Mouse (Mus musculus): Measurements from ENCODE around the gene Tmprss3.

DNA sequence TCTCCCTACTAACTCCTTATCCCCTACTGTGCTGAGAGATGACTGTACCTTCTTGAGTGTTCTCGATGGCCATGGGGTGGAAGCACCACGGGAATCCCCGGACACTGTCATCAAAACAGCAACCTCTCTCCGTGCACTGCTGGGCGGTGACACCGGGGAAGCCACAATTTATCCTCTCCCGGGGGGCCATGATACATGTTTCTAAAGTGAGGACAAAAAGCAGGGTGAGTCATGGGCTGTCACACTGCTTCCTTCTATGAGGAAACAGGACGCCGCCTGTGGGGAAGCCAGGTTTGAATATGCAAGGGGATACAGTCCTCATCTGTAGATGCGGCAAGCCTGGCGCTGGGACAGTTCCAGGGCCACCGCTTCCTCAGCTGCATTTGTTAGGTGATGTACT, 36.2 kb downstream of the Tmprss3 start:
- TF ChIP-seq POLR2A (IDR thresholded peaks at IDR 0.05; ENCODE audit: control insufficient read depth in 1 of 2, insufficient read depth in 1 of 2, low read depth in 1 of 2, low read length in 2 of 2, poor library complexity in 1 of 2) (no peak), CHD2 (IDR thresholded peaks at IDR 0.05; ENCODE audit: low read length) (no peak), POLR2AphosphoS2 (IDR thresholded peaks at IDR 0.05; ENCODE audit: low read length) (no peak), USF1 (IDR thresholded peaks at IDR 0.05; ENCODE audit: low read depth, low read length) (no peak), SMC3 (IDR thresholded peaks at IDR 0.05; ENCODE audit: low read depth, low read length) (no peak), ZC3H11A (IDR thresholded peaks at IDR 0.05; ENCODE audit: low read depth, low read length) (no peak), TAL1 (IDR thresholded peaks at IDR 0.05; ENCODE audit: low read length) (no peak), EP300 (IDR thresholded peaks at IDR 0.05; ENCODE audit: low read depth in 1 of 2, low read length in 2 of 2) (no peak), MAX (IDR thresholded peaks at IDR 0.05; ENCODE audit: low read length) (no peak), CTCF (IDR thresholded peaks at IDR 0.05 in 2 of 3, conservative IDR thresholded peaks at IDR 0.05 in 1 of 3; ENCODE audit: control insufficient read depth in 1 of 3, insufficient read depth in 1 of 3, low read depth in 2 of 3, low read length in 3 of 3, poor library complexity in 1 of 3, severe bottlenecking in 1 of 3) (no peak), MEF2A (IDR thresholded peaks at IDR 0.05; ENCODE audit: extremely low read depth, insufficient replicate concordance, low read depth, low read length, poor library complexity, severe bottlenecking) (no peak)
